Mouse (Mus musculus): Measurements from ENCODE around the gene Cela2a. TPM values are rescaled to one million over a fixed set of nuclear protein-coding genes. Genes with fewer than 3 reads are reported as not detected.

Gene Cela2a
- polyA plus RNA-seq, 1 experiment from 2014 or later: 754 TPM

DNA sequence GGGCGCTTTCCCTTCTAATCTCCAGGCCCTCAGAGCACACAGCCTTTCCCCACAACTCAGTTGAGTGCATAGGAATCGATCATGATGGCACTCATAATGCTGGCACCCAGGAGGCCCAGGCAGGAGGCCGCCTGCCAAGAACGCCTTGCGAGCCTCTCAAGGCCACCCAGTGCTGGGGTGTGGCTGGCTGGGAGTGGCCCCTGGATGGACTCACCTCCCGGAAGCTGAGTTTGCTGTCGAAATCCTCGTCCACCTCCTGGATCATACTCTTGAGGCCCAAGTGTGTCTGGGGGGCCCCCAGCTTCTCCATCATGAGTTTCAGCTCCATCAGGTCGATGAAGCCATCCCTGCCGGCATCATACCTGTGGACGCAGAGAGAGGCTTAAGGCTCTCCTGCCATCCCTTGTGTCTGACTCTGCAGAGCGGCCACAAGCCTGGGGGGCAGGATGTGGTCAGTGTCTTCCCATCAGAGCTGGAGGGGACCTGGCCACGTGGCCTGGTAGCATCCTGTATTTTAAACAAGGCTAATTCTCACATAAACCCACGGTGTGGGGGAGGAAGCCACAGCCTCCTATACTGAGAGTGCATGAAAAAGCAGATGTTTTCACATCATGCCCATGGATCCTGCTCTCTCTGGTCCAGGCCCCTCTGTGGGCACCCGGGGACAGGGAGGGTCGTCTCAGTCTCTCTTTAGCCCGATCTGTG lies 35.8 kb upstream of the Cela2a start:
- ATAC-seq (ENCODE audit: insufficient read depth, low FRiP score): no peak
- WGBS: 78% methylated on average over 17 of the region's 17 CpGs

DNA sequence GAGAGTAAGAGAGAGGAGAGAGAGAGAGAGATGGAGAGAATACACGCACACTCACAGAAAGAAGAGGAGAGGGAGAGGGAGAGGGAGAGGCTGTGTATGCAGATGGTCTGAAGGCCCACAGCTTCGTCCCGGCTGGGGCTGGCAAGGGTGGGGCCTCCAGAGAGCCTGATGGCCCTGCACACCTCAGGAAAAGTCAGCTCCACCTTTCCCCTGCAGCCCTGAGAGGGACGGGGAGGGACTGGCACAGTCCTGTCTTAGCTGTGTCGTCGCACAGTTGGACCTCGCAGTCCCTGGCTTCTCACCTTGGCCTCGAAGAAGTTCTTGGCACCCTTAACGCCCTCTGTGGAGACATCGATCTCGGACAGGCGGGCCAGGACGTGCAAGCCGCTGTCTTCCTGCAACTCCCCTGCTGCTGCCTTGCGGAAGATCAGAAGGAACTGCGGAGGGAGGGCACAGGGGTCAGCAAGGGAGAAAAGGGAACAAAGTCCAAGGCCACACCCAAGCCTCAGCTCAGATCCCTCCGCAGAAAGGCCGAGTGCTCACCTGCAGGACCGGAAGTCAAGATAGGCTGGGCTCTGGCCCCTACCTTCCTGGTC lies 34.4 kb upstream of the Cela2a start:
- Histone ChIP-seq H3K36me3 (ENCODE audit: control insufficient read depth, insufficient read depth, low read length) (peaks cover 9% of the 10 kb centered on the region), H3K4me3 (replicated peaks; ENCODE audit: low read length) (no peak overlapping the region), H3K9ac (ENCODE audit: low read length) (no peak overlapping the region), H3K27me3 (ENCODE audit: control insufficient read depth, insufficient read depth, low read length) (no peaks in the 10 kb centered on the region), H3K9me3 (replicated peaks; ENCODE audit: control insufficient read depth, low read length) (no peaks in the 10 kb centered on the region), H3K27ac (ENCODE audit: low read length) (peak overlapping the region; percentile 19), H3K4me2 (ENCODE audit: low read depth, low read length) (no peak overlapping the region), H3K4me1 (ENCODE audit: control insufficient read depth, insufficient read depth, low read length) (peaks cover 9% of the 10 kb centered on the region)
- peak; percentile 48; the same call in 1 of the 2 replicates for ATAC-seq (ENCODE audit: insufficient read depth, low FRiP score)
- 58% methylated on average over 19 of the region's 19 CpGs for WGBS

More for the DNA sequence above, 35.8 kb upstream of the Cela2a start:
- H3K4me2 ChIP-seq (ENCODE audit: low read depth, low read length): no peak overlapping the region
- H3K4me1 ChIP-seq (ENCODE audit: control insufficient read depth, insufficient read depth, low read length): peaks cover 14% of the 10 kb centered on the region
- no peaks in the 10 kb centered on the region for H3K27me3 ChIP-seq (ENCODE audit: control insufficient read depth, insufficient read depth, low read length)
- H3K36me3 ChIP-seq (ENCODE audit: control insufficient read depth, insufficient read depth, low read length): peaks cover 9% of the 10 kb centered on the region
- H3K27ac ChIP-seq (ENCODE audit: low read length): no peak overlapping the region
- H3K9ac ChIP-seq (ENCODE audit: low read length): no peak overlapping the region
- no peak overlapping the region for H3K4me3 ChIP-seq (replicated peaks; ENCODE audit: low read length)
- H3K9me3 ChIP-seq (replicated peaks; ENCODE audit: control insufficient read depth, low read length): no peaks in the 10 kb centered on the region

DNA sequence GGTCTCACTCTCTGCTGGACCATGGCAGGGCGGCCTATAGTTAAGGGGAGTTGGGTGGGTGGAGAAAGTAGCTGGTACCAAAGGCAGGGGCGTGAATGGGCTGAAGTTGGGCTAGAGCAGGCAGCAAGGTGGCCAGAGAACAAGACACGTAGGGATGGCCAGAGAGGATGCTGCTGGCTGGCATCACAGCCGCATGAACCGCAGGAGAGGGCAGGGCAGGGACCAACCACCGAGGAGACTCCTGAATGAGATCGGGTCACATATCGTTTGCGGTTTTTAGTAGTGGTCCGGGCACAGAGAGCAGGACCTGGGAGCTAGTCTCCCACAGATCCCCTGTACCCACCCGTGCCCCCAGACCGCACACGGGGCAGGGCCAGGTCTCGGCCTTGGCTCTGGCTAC lies 33.4 kb upstream of the Cela2a start:
- no peaks in the 10 kb centered on the region for H3K9me3 ChIP-seq (replicated peaks; ENCODE audit: control insufficient read depth, low read length)
- H3K36me3 ChIP-seq (ENCODE audit: control insufficient read depth, insufficient read depth, low read length): peaks cover 9% of the 10 kb centered on the region
- ATAC-seq (ENCODE audit: insufficient read depth, low FRiP score): no peak
- H3K4me2 ChIP-seq (ENCODE audit: low read depth, low read length): no peak overlapping the region
- H3K4me3 ChIP-seq (replicated peaks; ENCODE audit: low read length): no peak overlapping the region
- WGBS: 92% methylated on average over 14 of the region's 14 CpGs
- no peak overlapping the region for H3K9ac ChIP-seq (ENCODE audit: low read length)
- no peaks in the 10 kb centered on the region for H3K27me3 ChIP-seq (ENCODE audit: control insufficient read depth, insufficient read depth, low read length)
- H3K4me1 ChIP-seq (ENCODE audit: control insufficient read depth, insufficient read depth, low read length): peaks cover 9% of the 10 kb centered on the region
- no peak overlapping the region for H3K27ac ChIP-seq (ENCODE audit: low read length)

DNA sequence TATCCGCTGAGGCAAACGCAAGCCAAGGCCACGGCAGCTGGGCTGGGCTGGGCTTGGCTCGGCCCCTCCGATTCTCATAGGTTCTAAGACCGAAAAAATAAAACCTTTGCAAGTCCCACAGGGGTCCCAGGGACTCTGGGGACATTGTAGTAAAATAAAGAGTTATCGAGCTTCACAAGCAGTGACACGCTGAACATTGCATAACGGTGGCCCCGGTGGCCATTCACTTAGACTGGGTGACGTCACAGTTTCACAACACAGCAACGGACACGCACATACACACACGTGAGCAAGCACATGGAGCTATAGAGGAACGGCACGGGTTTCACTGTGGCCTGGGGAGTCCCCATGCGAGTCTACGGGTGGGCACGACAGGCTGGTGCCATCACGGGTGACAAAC lies 32.5 kb upstream of the Cela2a start:
- H3K9ac ChIP-seq (ENCODE audit: low read length): no peak overlapping the region
- WGBS: 62% methylated on average over 20 of the region's 20 CpGs
- H3K36me3 ChIP-seq (ENCODE audit: control insufficient read depth, insufficient read depth, low read length): peaks cover 9% of the 10 kb centered on the region
- H3K4me1 ChIP-seq (ENCODE audit: control insufficient read depth, insufficient read depth, low read length): peaks cover 9% of the 10 kb centered on the region
- peak overlapping the region; percentile 57; the same call in 1 of the 2 replicates for H3K27ac ChIP-seq (ENCODE audit: low read length)
- H3K4me2 ChIP-seq (ENCODE audit: low read depth, low read length): no peak overlapping the region
- H3K27me3 ChIP-seq (ENCODE audit: control insufficient read depth, insufficient read depth, low read length): no peaks in the 10 kb centered on the region
- ATAC-seq (ENCODE audit: insufficient read depth, low FRiP score): no peak
- H3K4me3 ChIP-seq (replicated peaks; ENCODE audit: low read length): no peak overlapping the region
- no peaks in the 10 kb centered on the region for H3K9me3 ChIP-seq (replicated peaks; ENCODE audit: control insufficient read depth, low read length)

DNA sequence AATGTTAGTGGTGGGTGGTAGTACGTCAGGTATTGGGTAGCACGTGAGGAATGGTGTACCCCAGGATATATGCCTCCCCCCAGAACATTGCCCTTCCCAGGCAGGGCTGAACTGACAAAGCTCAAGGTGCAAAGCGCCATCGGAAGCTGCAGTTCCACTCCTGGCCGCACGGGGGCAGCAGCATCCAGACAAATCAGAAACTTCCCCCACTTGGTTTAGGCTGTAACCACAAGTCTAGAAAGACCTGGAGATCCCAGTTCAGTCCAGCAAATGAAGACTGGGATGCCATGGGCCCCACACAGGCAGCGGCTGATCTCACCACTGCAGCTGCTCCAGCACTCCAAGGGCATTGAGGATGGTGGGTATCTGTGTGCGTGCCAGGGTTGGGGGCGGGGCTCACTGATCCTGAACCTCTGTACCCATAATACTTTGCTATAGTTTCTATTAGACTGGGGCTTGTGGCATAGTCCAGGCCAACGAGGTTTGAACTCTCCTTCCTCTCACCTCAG lies 31.5 kb upstream of the Cela2a start:
- ATAC-seq (ENCODE audit: insufficient read depth, low FRiP score): peak; percentile 45
- H3K9me3 ChIP-seq (replicated peaks; ENCODE audit: control insufficient read depth, low read length): no peaks in the 10 kb centered on the region
- 12% methylated on average over 10 of the region's 10 CpGs for WGBS
- H3K36me3 ChIP-seq (ENCODE audit: control insufficient read depth, insufficient read depth, low read length): peaks cover 9% of the 10 kb centered on the region
- H3K27me3 ChIP-seq (ENCODE audit: control insufficient read depth, insufficient read depth, low read length): no peaks in the 10 kb centered on the region
- no peak overlapping the region for H3K4me3 ChIP-seq (replicated peaks; ENCODE audit: low read length)
- peaks cover 6% of the 10 kb centered on the region for H3K4me1 ChIP-seq (ENCODE audit: control insufficient read depth, insufficient read depth, low read length)
- peak overlapping the region; percentile 43; the same call in 1 of the 2 replicates for H3K9ac ChIP-seq (ENCODE audit: low read length)
- peak overlapping the region; percentile 70 for H3K27ac ChIP-seq (ENCODE audit: low read length)
- 0 out of 2 replicates have a peak overlapping the region, but pooled peaks have one; percentile 9 for H3K4me2 ChIP-seq (ENCODE audit: low read depth, low read length)

DNA sequence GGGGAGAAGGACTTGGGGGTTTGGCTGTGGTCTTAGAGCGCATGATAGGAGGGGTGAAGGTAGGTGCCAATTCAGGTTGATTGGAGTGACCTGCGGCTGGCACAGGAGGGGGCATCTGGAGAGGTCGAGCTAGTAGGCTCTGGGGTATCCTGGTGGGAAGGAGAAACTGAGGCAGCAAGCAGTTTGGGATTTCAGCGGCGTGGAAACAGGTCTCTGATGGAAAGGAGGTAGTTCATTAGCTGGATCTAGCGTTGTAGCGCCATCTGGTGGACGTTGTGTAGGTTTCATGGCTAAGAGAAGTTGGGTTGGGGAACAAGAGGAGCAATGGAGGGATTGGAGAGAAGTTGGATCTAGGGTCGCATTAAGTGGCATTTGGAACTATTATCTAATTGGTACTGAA lies 27.5 kb upstream of the Cela2a start:
- H3K27me3 ChIP-seq (ENCODE audit: control insufficient read depth, insufficient read depth, low read length): no peaks in the 10 kb centered on the region
- H3K4me3 ChIP-seq (replicated peaks; ENCODE audit: low read length): no peak overlapping the region
- no peak for ATAC-seq (ENCODE audit: insufficient read depth, low FRiP score)
- H3K9me3 ChIP-seq (replicated peaks; ENCODE audit: control insufficient read depth, low read length): no peaks in the 10 kb centered on the region
- H3K36me3 ChIP-seq (ENCODE audit: control insufficient read depth, insufficient read depth, low read length): no peaks in the 10 kb centered on the region
- H3K9ac ChIP-seq (ENCODE audit: low read length): no peak overlapping the region
- H3K4me2 ChIP-seq (ENCODE audit: low read depth, low read length): no peak overlapping the region
- H3K4me1 ChIP-seq (ENCODE audit: control insufficient read depth, insufficient read depth, low read length): peaks cover 6% of the 10 kb centered on the region
- H3K27ac ChIP-seq (ENCODE audit: low read length): no peak overlapping the region
- 82% methylated on average over 9 of the region's 9 CpGs for WGBS

DNA sequence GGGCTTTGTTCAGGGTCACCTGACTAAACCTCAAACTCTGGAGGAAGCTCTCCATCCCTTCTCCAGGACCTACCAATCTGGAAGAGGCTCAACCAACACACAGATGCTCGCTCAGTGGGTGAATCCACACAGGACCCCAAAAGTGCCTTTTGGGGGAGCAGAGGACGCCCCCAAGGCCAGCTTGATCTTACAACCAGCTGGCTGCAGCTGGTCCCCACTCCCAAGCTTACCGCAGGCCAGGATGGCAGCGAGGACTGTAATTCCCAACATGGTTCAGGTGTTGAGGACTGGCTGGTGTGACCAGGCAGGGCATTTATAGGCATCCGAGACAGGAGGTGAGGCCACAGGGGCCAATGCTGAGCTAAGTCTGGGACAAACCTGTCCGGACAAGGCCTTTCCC lies 20.0 kb upstream of the Cela2a start, which contains the start of gene Ctrc:
TSS of gene Ctrc (minus strand) at position 361 of the 400 bp plus-strand sequence.
- no peak for ATAC-seq (ENCODE audit: insufficient read depth, low FRiP score)
- H3K9ac ChIP-seq (ENCODE audit: low read length): no peak within 1 kb of the TSS
- no peak within 1 kb of the TSS for H3K27ac ChIP-seq (ENCODE audit: low read length)
- no peaks in the 10 kb centered on the region for H3K36me3 ChIP-seq (ENCODE audit: control insufficient read depth, insufficient read depth, low read length)
- H3K4me2 ChIP-seq (ENCODE audit: low read depth, low read length): no peak within 1 kb of the TSS
- H3K27me3 ChIP-seq (ENCODE audit: control insufficient read depth, insufficient read depth, low read length): no peaks in the 10 kb centered on the region
- no peak within 1 kb of the TSS for H3K4me3 ChIP-seq (replicated peaks; ENCODE audit: low read length)
- no peaks in the 10 kb centered on the region for H3K9me3 ChIP-seq (replicated peaks; ENCODE audit: control insufficient read depth, low read length)
- 73% methylated on average over 6 of the region's 6 CpGs for WGBS
- H3K4me1 ChIP-seq (ENCODE audit: control insufficient read depth, insufficient read depth, low read length): no peaks in the 10 kb centered on the region

DNA sequence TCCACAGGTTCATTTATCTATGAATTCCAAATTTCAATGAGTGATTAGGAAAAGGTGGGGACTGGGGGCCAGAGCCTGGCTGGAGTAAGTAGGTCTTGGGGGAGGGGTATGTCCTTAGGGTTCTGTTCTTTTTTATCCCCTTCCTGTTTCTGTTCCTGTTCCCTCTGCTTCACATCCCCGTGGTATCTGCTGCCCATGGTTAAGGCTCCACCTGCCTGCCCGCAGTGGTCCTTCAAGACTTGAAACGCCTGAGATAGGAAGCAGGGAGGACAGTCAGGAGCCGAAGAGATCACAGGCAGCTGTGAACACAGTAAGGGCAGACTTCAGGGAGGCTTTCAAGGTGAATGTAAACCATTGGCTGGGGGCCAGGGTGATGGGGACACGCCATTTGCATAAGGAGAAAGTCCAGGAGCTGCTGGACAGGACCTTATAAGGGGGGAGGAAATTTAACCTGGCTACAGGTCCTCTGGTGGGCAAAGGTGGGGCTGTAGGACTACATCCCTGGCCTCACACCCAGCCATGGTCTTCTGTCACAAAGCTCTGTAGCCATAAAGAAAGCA lies 8.7 kb upstream of the Cela2a start:
- H3K9ac ChIP-seq (ENCODE audit: low read length): no peak overlapping the region
- ATAC-seq (ENCODE audit: insufficient read depth, low FRiP score): no peak
- H3K4me1 ChIP-seq (ENCODE audit: control insufficient read depth, insufficient read depth, low read length): no peaks in the 10 kb centered on the region; the same call in 1 of the 2 replicates
- H3K27me3 ChIP-seq (ENCODE audit: control insufficient read depth, insufficient read depth, low read length): no peaks in the 10 kb centered on the region
- WGBS: 47% methylated on average over 5 of the region's 5 CpGs
- no peaks in the 10 kb centered on the region for H3K9me3 ChIP-seq (replicated peaks; ENCODE audit: control insufficient read depth, low read length)
- H3K4me2 ChIP-seq (ENCODE audit: low read depth, low read length): no peak overlapping the region
- H3K27ac ChIP-seq (ENCODE audit: low read length): no peak overlapping the region
- no peaks in the 10 kb centered on the region for H3K36me3 ChIP-seq (ENCODE audit: control insufficient read depth, insufficient read depth, low read length)
- H3K4me3 ChIP-seq (replicated peaks; ENCODE audit: low read length): no peak overlapping the region

DNA sequence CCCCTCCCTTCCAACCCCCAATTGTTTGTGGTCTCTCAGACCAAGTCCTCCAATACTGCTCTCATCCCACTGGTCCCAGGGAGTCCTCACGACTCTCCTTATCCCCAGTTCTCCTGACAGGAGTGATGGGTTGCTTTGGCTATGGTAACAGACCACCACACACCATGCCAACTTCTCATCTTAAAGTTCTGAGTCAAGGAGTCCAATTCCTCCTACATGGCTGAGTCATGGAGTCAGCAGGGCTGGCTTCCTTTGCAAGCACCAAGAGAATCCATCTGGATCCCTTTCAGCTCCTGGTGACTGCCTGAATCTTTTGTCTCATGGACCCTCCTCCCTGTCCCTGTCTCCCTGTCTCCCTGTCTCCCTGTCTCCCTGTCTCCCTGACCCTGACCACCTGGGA lies 8.0 kb upstream of the Cela2a start:
- Histone ChIP-seq H3K27me3 (ENCODE audit: control insufficient read depth, insufficient read depth, low read length) (no peaks in the 10 kb centered on the region), H3K9me3 (replicated peaks; ENCODE audit: control insufficient read depth, low read length) (no peaks in the 10 kb centered on the region), H3K9ac (ENCODE audit: low read length) (no peak overlapping the region), H3K27ac (ENCODE audit: low read length) (no peak overlapping the region), H3K36me3 (ENCODE audit: control insufficient read depth, insufficient read depth, low read length) (no peaks in the 10 kb centered on the region), H3K4me1 (ENCODE audit: control insufficient read depth, insufficient read depth, low read length) (no peaks in the 10 kb centered on the region; the same call in 1 of the 2 replicates), H3K4me3 (replicated peaks; ENCODE audit: low read length) (no peak overlapping the region), H3K4me2 (ENCODE audit: low read depth, low read length) (no peak overlapping the region)
- ATAC-seq (ENCODE audit: insufficient read depth, low FRiP score): no peak
- WGBS: 42% methylated on average over 1 of the region's 1 CpGs

All from stomach, embryonic 16.5 days (tissue).